Mouse (Mus musculus): Measurements from ENCODE around the gene Pomp.
"Not testable (repeated sequence)": the region's sequence is repeated elsewhere in the genome, so short reads cannot be mapped to it uniquely, and the experiment has no call there.

The Pomp gene

GRCm38 (mm10) chr5:147850194-147850593 is 10.1 kb upstream of the Pomp start:
- no peak for DNase-seq (ENCODE audit: low spot score in 2 of 2)

GRCm38 (mm10) chr5:147860076-147860448 is 199 bp upstream of the Pomp start:
- DNase-seq (ENCODE audit: low spot score in 2 of 2) = no peak

GRCm38 (mm10) chr5:147868674-147869073 is 8.4 kb downstream of the Pomp start:
- DNase-seq (ENCODE audit: low spot score in 2 of 2) = no peak

- no peak for DNase-seq (ENCODE audit: low spot score in 2 of 2)
These were observed 9.3 kb downstream of the Pomp start for GRCm38 (mm10) chr5:147869568-147869967.

GRCm38 (mm10) chr5:147870296-147870695 is 10.0 kb downstream of the Pomp start:
- no peak for DNase-seq (ENCODE audit: low spot score in 2 of 2)

GRCm38 (mm10) chr5:147871091-147871820 is 11.0 kb downstream of the Pomp start:
- DNase-seq (ENCODE audit: low spot score in 2 of 2) = no peak

GRCm38 (mm10) chr5:147874491-147875065 is 14.3 kb downstream of the Pomp start:
- no peak for DNase-seq (ENCODE audit: low spot score in 2 of 2)

- DNase-seq (ENCODE audit: low spot score in 2 of 2) = no peak
These were observed 14.9 kb downstream of the Pomp start for GRCm38 (mm10) chr5:147875210-147875609.

- no peak for DNase-seq (ENCODE audit: low spot score in 2 of 2)
These were observed 17.3 kb downstream of the Pomp start for GRCm38 (mm10) chr5:147877520-147877919.

GRCm38 (mm10) chr5:147879971-147880682 is 19.9 kb downstream of the Pomp start:
- DNase-seq (ENCODE audit: low spot score in 2 of 2) = no peak

GRCm38 (mm10) chr5:147883581-147883980 is 23.3 kb downstream of the Pomp start:
- DNase-seq (ENCODE audit: low spot score in 2 of 2) = no peak

GRCm38 (mm10) chr5:147888313-147889297 is 28.3 kb downstream of the Pomp start:
- no peak for DNase-seq (ENCODE audit: low spot score in 2 of 2)

GRCm38 (mm10) chr5:147892735-147893134 is 32.5 kb downstream of the Pomp start:
- no peak for DNase-seq (ENCODE audit: low spot score in 2 of 2)

GRCm38 (mm10) chr5:147893143-147893542 is 32.9 kb downstream of the Pomp start:
- DNase-seq (ENCODE audit: low spot score in 2 of 2) = no peak

- DNase-seq (ENCODE audit: low spot score in 2 of 2) = no peak
These were observed 33.6 kb downstream of the Pomp start for GRCm38 (mm10) chr5:147893766-147894454.

- peak; percentile 91 to 93 for DNase-seq (ENCODE audit: low spot score in 2 of 2)
These were observed 34.3 kb downstream of the Pomp start, which contains the start of gene Slc46a3 for GRCm38 (mm10) chr5:147894455-147895076. Slc46a3 (minus strand) TSS chr5:147894815.

GRCm38 (mm10) chr5:147895436-147896198 is 35.4 kb downstream of the Pomp start:
- peak in 1 of 2 experiments; percentile 34 for DNase-seq (ENCODE audit: low spot score in 2 of 2)

- not testable (repeated sequence) for DNase-seq (ENCODE audit: low spot score in 2 of 2)
These were observed 36.2 kb downstream of the Pomp start for GRCm38 (mm10) chr5:147896501-147896900.

- DNase-seq (ENCODE audit: low spot score in 2 of 2) = no peak
These were observed 38.0 kb downstream of the Pomp start for GRCm38 (mm10) chr5:147898254-147898653.
